Mouse (Mus musculus) MEL (cell line): ENCODE measurements around the gene Gys1. TPM values are rescaled to one million over a fixed set of nuclear protein-coding genes. Genes with fewer than 3 reads are reported as not detected.

ENCODE experiments used
- DNase-seq: peaks from one replicate; pipeline ENCODE4 v3.0.0; 2011; ENCODE audit warnings: low read depth, low spot score
- H3K27ac ChIP-seq: 2 replicates; pipeline ENCODE4 v1.5.1; 2012; ENCODE audit warnings: low read depth, mild to moderate bottlenecking, control low read depth, low read length, moderate library complexity; ENCODE audit not compliant: control insufficient read depth
- H3K27me3 ChIP-seq, 2 experiments: fragments of 150-350 bp in 1 of 2; sonication (generic) in 1 of 2; 2 replicates each; pipeline ENCODE4 v1.6.1; 2012; ENCODE audit warnings: low read length in 2 of 2, mild to moderate bottlenecking in 2 of 2, improper control_type of control experiment in 1 of 2, moderate library complexity in 1 of 2; ENCODE audit not compliant: insufficient read depth in 2 of 2, control insufficient read depth in 1 of 2
- H3K36me3 ChIP-seq, 2 experiments: 2 replicates each; pipeline ENCODE4 v1.6.1; 2012 to 2014; ENCODE audit warnings: low read length in 2 of 2, improper control_type of control experiment in 1 of 2, inconsistent platforms in 1 of 2, mild to moderate bottlenecking in 1 of 2; ENCODE audit not compliant: insufficient read depth in 2 of 2, control insufficient read depth in 1 of 2
- H3K4me1 ChIP-seq, 2 experiments: fragments of 150-350 bp in 1 of 2; sonication (generic) in 1 of 2; 2 replicates each; pipeline ENCODE4 v1.6.1; 2012; ENCODE audit warnings: low read length in 2 of 2, improper control_type of control experiment in 1 of 2, mild to moderate bottlenecking in 1 of 2; ENCODE audit not compliant: insufficient read depth in 2 of 2, control insufficient read depth in 1 of 2
- H3K4me3 ChIP-seq, 2 experiments: fragments of 150-350 bp in 1 of 2; sonication (generic) in 1 of 2; 2 replicates each; pipeline ENCODE4 v1.5.1; 2012; ENCODE audit warnings: low read depth in 2 of 2, low read length in 2 of 2, mild to moderate bottlenecking in 2 of 2, moderate library complexity in 2 of 2, control low read depth in 1 of 2, improper control_type of control experiment in 1 of 2; ENCODE audit not compliant: control insufficient read depth in 1 of 2, insufficient read depth in 1 of 2
- H3K79me2 ChIP-seq: 2 replicates; pipeline ENCODE4 v1.6.1; 2012; ENCODE audit warnings: mild to moderate bottlenecking, low read length, moderate library complexity; ENCODE audit not compliant: control insufficient read depth, poor library complexity, insufficient read depth
- H3K9ac ChIP-seq: 2 replicates; pipeline ENCODE4 v1.6.1; 2012; ENCODE audit warnings: low read depth, mild to moderate bottlenecking, control low read depth, low read length, moderate library complexity; ENCODE audit not compliant: control insufficient read depth, poor library complexity, severe bottlenecking
- H3K9me3 ChIP-seq: fragments of 150-350 bp; sonication (generic); replicated peaks from 2 replicates; pipeline ENCODE4 v1.6.1; 2012; ENCODE audit warnings: mild to moderate bottlenecking, low read length, improper control_type of control experiment, moderate library complexity; ENCODE audit not compliant: insufficient read depth
- E2F4 ChIP-seq: IDR thresholded peaks from 2 replicates; pipeline ENCODE4 v1.6.1; 2011; ENCODE audit warnings: low read depth, low read length, improper control_type of control experiment, borderline replicate concordance
- EP300 ChIP-seq, 2 experiments: IDR thresholded peaks; 2 replicates each; pipeline ENCODE4 v1.6.1; 2011; ENCODE audit warnings: improper control_type of control experiment in 2 of 2, low read length in 2 of 2, low read depth in 1 of 2, mild to moderate bottlenecking in 1 of 2
- ETS1 ChIP-seq: IDR thresholded peaks from 2 replicates; pipeline ENCODE4 v1.6.1; 2012; ENCODE audit warnings: low read depth, mild to moderate bottlenecking, inconsistent platforms, low read length, improper control_type of control experiment, moderate library complexity
- GATA1 ChIP-seq: IDR thresholded peaks from 2 replicates; pipeline ENCODE4 v1.6.1; 2011; ENCODE audit warnings: low read depth, low read length, improper control_type of control experiment
- HCFC1 ChIP-seq: IDR thresholded peaks from 2 replicates; pipeline ENCODE4 v1.6.1; 2012; ENCODE audit warnings: low read depth, mild to moderate bottlenecking, inconsistent platforms, low read length, improper control_type of control experiment, moderate library complexity
- KAT2A ChIP-seq: conservative IDR thresholded peaks from 2 replicates; pipeline ENCODE4 v1.6.1; 2012; ENCODE audit warnings: low read depth, low read length, improper control_type of control experiment, inconsistent platforms
- MAFK ChIP-seq: IDR thresholded peaks from 2 replicates; pipeline ENCODE4 v1.6.1; 2011; ENCODE audit warnings: low read depth, mild to moderate bottlenecking, low read length, improper control_type of control experiment, borderline replicate concordance
- MAZ ChIP-seq: IDR thresholded peaks from 2 replicates; pipeline ENCODE4 v1.6.1; 2012; ENCODE audit warnings: low read depth, mild to moderate bottlenecking, inconsistent platforms, low read length, improper control_type of control experiment
- MEF2A ChIP-seq: IDR thresholded peaks from 2 replicates; pipeline ENCODE4 v1.6.1; 2014; ENCODE audit warnings: low read depth, mild to moderate bottlenecking, inconsistent platforms, low read length, improper control_type of control experiment; ENCODE audit not compliant: poor library complexity, insufficient replicate concordance, severe bottlenecking; ENCODE audit errors: extremely low read depth
- MYB ChIP-seq: IDR thresholded peaks from 2 replicates; pipeline ENCODE4 v1.6.1; 2011; ENCODE audit warnings: mild to moderate bottlenecking, low read depth, low read length, improper control_type of control experiment
- MYC ChIP-seq: IDR thresholded peaks from 2 replicates; pipeline ENCODE4 v1.6.1; 2011; ENCODE audit warnings: low read depth, mild to moderate bottlenecking, low read length, improper control_type of control experiment, moderate library complexity
- POLR2AphosphoS2 ChIP-seq: IDR thresholded peaks from 2 replicates; pipeline ENCODE4 v1.6.1; 2011; ENCODE audit warnings: low read length, improper control_type of control experiment
- POLR2AphosphoS5 ChIP-seq: IDR thresholded peaks from 2 replicates; pipeline ENCODE4 v1.6.1; 2012; ENCODE audit warnings: low read depth, borderline replicate concordance, mild to moderate bottlenecking, inconsistent platforms, low read length, moderate library complexity, mixed read lengths
- RAD21 ChIP-seq: IDR thresholded peaks from 2 replicates; pipeline ENCODE4 v1.6.1; 2011; ENCODE audit warnings: mild to moderate bottlenecking, low read depth, low read length, improper control_type of control experiment
- RCOR1 ChIP-seq: IDR thresholded peaks from 2 replicates; pipeline ENCODE4 v1.6.1; 2012; ENCODE audit warnings: low read depth, mild to moderate bottlenecking, inconsistent platforms, low read length, improper control_type of control experiment
- SMC3 ChIP-seq: IDR thresholded peaks from 2 replicates; pipeline ENCODE4 v1.6.1; 2011; ENCODE audit warnings: low read depth, low read length, improper control_type of control experiment
- TAL1 ChIP-seq: IDR thresholded peaks from 2 replicates; pipeline ENCODE4 v1.6.1; 2012; ENCODE audit warnings: mild to moderate bottlenecking, inconsistent platforms, low read length, moderate library complexity, mixed read lengths
- TCF12 ChIP-seq: IDR thresholded peaks from 2 replicates; pipeline ENCODE4 v1.6.1; 2014; ENCODE audit warnings: low read depth, mild to moderate bottlenecking, inconsistent platforms, low read length, improper control_type of control experiment, moderate library complexity
- UBTF ChIP-seq: IDR thresholded peaks from 2 replicates; pipeline ENCODE4 v1.6.1; 2012; ENCODE audit warnings: low read depth, mild to moderate bottlenecking, inconsistent platforms, low read length, improper control_type of control experiment, moderate library complexity, borderline replicate concordance; ENCODE audit not compliant: insufficient read depth
- USF1 ChIP-seq: IDR thresholded peaks from 2 replicates; pipeline ENCODE4 v1.6.1; 2014; ENCODE audit warnings: low read depth, mild to moderate bottlenecking, inconsistent platforms, low read length, improper control_type of control experiment, moderate library complexity
- ZC3H11A ChIP-seq: IDR thresholded peaks from 2 replicates; pipeline ENCODE4 v1.6.1; 2012; ENCODE audit warnings: low read depth, mild to moderate bottlenecking, inconsistent platforms, low read length, improper control_type of control experiment
- ZNF384 ChIP-seq: IDR thresholded peaks from 2 replicates; pipeline ENCODE4 v1.6.1; 2012; ENCODE audit warnings: low read depth, mild to moderate bottlenecking, inconsistent platforms, low read length, improper control_type of control experiment
- polyA plus RNA-seq, 2 experiments: library from polyadenylated mRNA; stranded (reverse) in 1 of 2; unstranded in 1 of 2; fragments of >175 nt in 1 of 2; fragments of >200 nt in 1 of 2; gene quantifications; 2 replicates each; pipeline versions ENCODE4 v1.2.1 to v1.2.4; 2012; ENCODE audit warnings: low replicate concordance in 2 of 2, low read depth in 1 of 2; ENCODE audit not compliant: insufficient read length in 2 of 2, insufficient read depth in 1 of 2, missing spikeins in 1 of 2
- total RNA-seq: library from RNA; depleted of rRNA; stranded (reverse); fragments of 300-350 nt; gene quantifications from 2 replicates; pipeline ENCODE4 v1.2.3, GENCODE M21; 2012

The Gys1 gene
- total and polyA plus RNA-seq, 3 experiments: 12.8 to 46.9 TPM; not detected in 1

GRCm38 (mm10) chr7:45487861-45488292 lies 53.2 kb downstream of the Gys1 start:
- Histone ChIP-seq H3K9ac (no peak overlapping the region), H3K27ac (no peak overlapping the region), H3K27me3 (no peaks in the 10 kb centered on the region), H3K36me3 (peaks cover 0 to 25% of the 10 kb centered on the region in 2 experiments; a peak in 2 of 4 replicates), H3K4me3 (no peak overlapping the region), H3K4me1 (peaks cover 8 to 31% of the 10 kb centered on the region in 2 experiments), H3K79me2 (no peaks in the 10 kb centered on the region), H3K9me3 (no peaks in the 10 kb centered on the region)
- TF ChIP-seq MYC: no peak
- no peak for TF ChIP-seq MAZ
- no peak for TF ChIP-seq TCF12
- TF ChIP-seq MYB: no peak
- TF ChIP-seq KAT2A: no peak
- no peak for DNase-seq

GRCm38 (mm10) chr7:45488293-45489204 lies 53.9 kb downstream of the Gys1 start, which contains the start of gene Dhdh:
Dhdh (minus strand) TSS chr7:45488805.
- H3K27me3 ChIP-seq: no peaks in the 10 kb centered on the region
- H3K36me3 ChIP-seq: peaks cover 0 to 25% of the 10 kb centered on the region in 2 experiments; a peak in 2 of 4 replicates
- H3K4me3 ChIP-seq: no peak within 1 kb of the TSS
- no peaks in the 10 kb centered on the region for H3K9me3 ChIP-seq
- no peak for DNase-seq
- no peaks in the 10 kb centered on the region for H3K79me2 ChIP-seq
- TF ChIP-seq ZNF384: no peak
- no peak for TF ChIP-seq GATA1
- no peak for TF ChIP-seq UBTF
- no peak for TF ChIP-seq MAZ
- no peak for TF ChIP-seq MYB
- no peak for TF ChIP-seq MEF2A
- TF ChIP-seq ETS1: no peak
- TF ChIP-seq SMC3: no peak
- TF ChIP-seq HCFC1: no peak
- H3K9ac ChIP-seq: no peak within 1 kb of the TSS
- H3K27ac ChIP-seq: no peak within 1 kb of the TSS
- peaks cover 8 to 31% of the 10 kb centered on the region in 2 experiments for H3K4me1 ChIP-seq

GRCm38 (mm10) chr7:45489578-45489977 lies 54.9 kb downstream of the Gys1 start:
- H3K4me3 ChIP-seq: no peak overlapping the region
- no peak overlapping the region for H3K9ac ChIP-seq
- H3K9me3 ChIP-seq: no peaks in the 10 kb centered on the region
- no peak for TF ChIP-seq ZC3H11A
- no peak for TF ChIP-seq UBTF
- TF ChIP-seq MAFK: no peak
- TF ChIP-seq HCFC1: no peak
- TF ChIP-seq TCF12: peak; percentile 89
- no peak for TF ChIP-seq E2F4
- peak; percentile 89 for TF ChIP-seq GATA1
- no peak for TF ChIP-seq MAZ
- no peak for TF ChIP-seq USF1
- TF ChIP-seq EP300 (IDR thresholded peaks at IDR 0.05; ENCODE audit: low read depth in 1 of 2, low read length in 2 of 2): peak; percentile 64 to 78
- TF ChIP-seq POLR2AphosphoS5: no peak
- peak; percentile 53; the same call in 1 of the 2 replicates for TF ChIP-seq ETS1
- peak; percentile 86 for TF ChIP-seq TAL1
- TF ChIP-seq RCOR1: peak; percentile 72
- TF ChIP-seq POLR2AphosphoS2: no peak
- TF ChIP-seq RAD21: no peak

More at GRCm38 (mm10) chr7:45489578-45489977, 54.9 kb downstream of the Gys1 start:
- peak; percentile 73 for DNase-seq
- no peaks in the 10 kb centered on the region for H3K79me2 ChIP-seq
- peaks cover 8 to 31% of the 10 kb centered on the region in 2 experiments for H3K4me1 ChIP-seq
- peaks cover 0 to 25% of the 10 kb centered on the region in 2 experiments; a peak in 3 of 4 replicates for H3K36me3 ChIP-seq
- H3K27ac ChIP-seq: no peak overlapping the region
- H3K27me3 ChIP-seq: no peaks in the 10 kb centered on the region
